11 mouse cellular contexts compared by ENCODE assay signal in the genomic region with DNA sequence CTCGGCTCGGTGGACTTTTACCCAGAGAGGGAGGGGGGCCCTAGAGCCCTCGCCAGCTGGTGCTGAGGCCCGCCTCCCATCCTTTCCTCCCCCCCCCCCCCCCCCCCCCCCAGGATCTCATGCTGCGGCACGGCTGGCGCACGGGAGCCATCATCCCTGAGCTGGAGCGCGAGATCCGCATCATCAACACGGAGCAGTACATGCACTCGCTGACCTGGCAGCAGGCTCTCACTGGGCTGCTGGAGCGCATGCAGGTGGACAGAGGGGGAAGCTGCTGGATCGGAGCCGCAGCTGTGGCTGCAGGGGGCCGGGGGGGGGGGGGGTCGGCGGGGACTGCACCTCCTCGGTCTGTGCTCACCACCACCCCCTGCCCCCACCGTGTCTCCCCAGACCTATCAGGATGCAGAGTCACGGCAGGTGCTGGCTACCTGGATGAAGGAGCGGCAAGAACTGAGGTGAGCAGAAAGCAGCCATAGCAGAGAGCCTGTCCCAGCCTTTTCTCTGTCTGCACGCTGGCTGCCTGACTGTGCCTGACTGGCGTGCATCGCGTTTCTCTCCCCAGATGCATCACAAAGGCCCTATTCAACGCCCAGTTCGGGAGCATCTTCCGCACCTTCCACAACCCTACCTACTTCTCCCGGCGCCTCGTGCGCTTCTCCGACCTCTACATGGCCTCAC. TPM values are rescaled to one million over a fixed set of nuclear protein-coding genes. Genes with fewer than 3 reads are reported as not detected.
DNase-seq lines count a peak whose midpoint lies in the region; ATAC-seq and TF ChIP-seq lines count a peak whose summit lies in the region.
"Had no signal": no experiment of that assay in that cellular context is flagged by ENCODE, and none has a peak within 500 bp of the region (broad histone marks: within the 10 kb centered on the region; RNA-seq: fewer than 3 reads in every experiment).

No protein-coding gene starts in this region.

- H3K4me2 ChIP-seq in kidney, embryonic 15.5 days, result no peak overlapping the region
- no peak overlapping the region for H3K4me2 ChIP-seq in neural tube, embryonic 15.5 days
- H3K4me2 ChIP-seq: intestine, embryonic 15.5 days; limb, embryonic 12.5 days had no signal

- H3K27me3 ChIP-seq in kidney, embryonic 15.5 days, result no peaks in the 10 kb centered on the region
- no peaks in the 10 kb centered on the region for H3K27me3 ChIP-seq in neural tube, embryonic 15.5 days (replicated peaks)
- H3K27me3 ChIP-seq: intestine, embryonic 15.5 days; limb, embryonic 12.5 days had no signal

- H3K9ac ChIP-seq in kidney, embryonic 15.5 days, result no peak overlapping the region
- H3K9ac ChIP-seq in neural tube, embryonic 15.5 days (replicated peaks), result no peak overlapping the region
- H3K9ac ChIP-seq: intestine, embryonic 15.5 days; limb, embryonic 12.5 days had no signal

- peaks cover 93% of the 10 kb centered on the region for H3K36me3 ChIP-seq in kidney, embryonic 15.5 days
- peaks cover 56% of the 10 kb centered on the region for H3K36me3 ChIP-seq in neural tube, embryonic 15.5 days

- ATAC-seq in kidney, embryonic 15.5 days (replicated peaks; ENCODE audit: low FRiP score), result no peak
- no peak for ATAC-seq in neural tube, embryonic 15.5 days (ENCODE audit: low FRiP score)
- ATAC-seq in CD4-positive, CD25-positive, alpha-beta regulatory T cell, adult 4 months, result no peak
- ATAC-seq: intestine, embryonic 15.5 days had no signal

- TF ChIP-seq CTCF in gastrocnemius, adult 2 months (IDR thresholded peaks at IDR 0.05), result no peak

- no peaks in the 10 kb centered on the region for H3K9me3 ChIP-seq in kidney, embryonic 15.5 days (replicated peaks)
- no peaks in the 10 kb centered on the region for H3K9me3 ChIP-seq in neural tube, embryonic 15.5 days (replicated peaks)
- H3K9me3 ChIP-seq: forebrain, embryonic 10.5 days; intestine, embryonic 15.5 days; limb, embryonic 12.5 days had no signal

- 83% methylated on average over 22 of the region's 35 CpGs for WGBS in kidney, embryonic 15.5 days
- WGBS in neural tube, embryonic 15.5 days, result 83% methylated on average over 22 of the region's 35 CpGs

- intact Hi-C loops in gastrocnemius, adult 2 months (cut with DNase I), result no loop called here

- H3K4me1 ChIP-seq in kidney, embryonic 15.5 days, result peaks cover 28% of the 10 kb centered on the region
- H3K4me1 ChIP-seq in neural tube, embryonic 15.5 days, result peaks cover 15% of the 10 kb centered on the region

- H3K27ac ChIP-seq in gastrocnemius, adult 2 months, result peak overlapping the region; percentile 58
- peak overlapping the region; percentile 67 for H3K27ac ChIP-seq in kidney, embryonic 15.5 days
- H3K27ac ChIP-seq in neural tube, embryonic 15.5 days (replicated peaks), result no peak overlapping the region
- H3K27ac ChIP-seq: forebrain, embryonic 10.5 days; intestine, embryonic 15.5 days; limb, embryonic 12.5 days had no signal

- peak; percentile 24 for DNase-seq in gastrocnemius, adult 2 months
- no peak for DNase-seq in gastrocnemius, adult 18-20 months (ENCODE audit: low spot score)
- no peak for DNase-seq in kidney, postnatal 14 days
- peak; percentile 41 for DNase-seq in testis, postnatal 10 days (ENCODE audit: low spot score)
- DNase-seq in testis, postnatal 14 days (ENCODE audit: low spot score), result no peak

- H3K4me3 ChIP-seq in gastrocnemius, adult 2 months, result no peak overlapping the region
- H3K4me3 ChIP-seq in kidney, embryonic 15.5 days (replicated peaks), result no peak overlapping the region
- H3K4me3 ChIP-seq in neural tube, embryonic 15.5 days (replicated peaks), result no peak overlapping the region
- H3K4me3 ChIP-seq: forebrain, embryonic 10.5 days; intestine, embryonic 15.5 days; limb, embryonic 12.5 days had no signal

RNA-seq across cellular contexts. Expression of gene Nt5dc2, which starts 7.5 kb away (rescaled TPM):
- 1 to 10 TPM; 1.2 to 1.7 TPM for total RNA-seq in gastrocnemius, adult 2 months (2021)
- total RNA-seq in gastrocnemius, adult 18-20 months (2021), result 1 to 10 TPM in 1 of 2 experiments, under 1 TPM in 1; 0.57 to 1.3 TPM
- 373 and 384 TPM in 2 replicates for polyA plus RNA-seq in kidney, embryonic 15.5 days (2015; fragmentation: Nextera tagmentation; extraction: Ambion mirVana)
- polyA plus RNA-seq in neural tube, embryonic 15.5 days (2015; fragmentation: Nextera tagmentation; extraction: Ambion mirVana), result 226 and 228 TPM in 2 replicates
- polyA plus RNA-seq in CD4-positive, CD25-positive, alpha-beta regulatory T cell, adult 4 months (2017; shearing (Covaris generic)), result not detected

RNA-seq across cellular contexts. Expression of gene Smim4, which starts 9.6 kb away (rescaled TPM):
- total RNA-seq in gastrocnemius, adult 2 months (2021), result 10 to 100 TPM; 33.4 to 36.1 TPM
- total RNA-seq in gastrocnemius, adult 18-20 months (2021), result 10 to 100 TPM; 24.6 to 33.8 TPM
- polyA plus RNA-seq in kidney, embryonic 15.5 days (2015; fragmentation: Nextera tagmentation; extraction: Ambion mirVana), result 98.1 and 112 TPM in 2 replicates
- polyA plus RNA-seq in neural tube, embryonic 15.5 days (2015; fragmentation: Nextera tagmentation; extraction: Ambion mirVana), result 71.6 and 73.4 TPM in 2 replicates
- polyA plus RNA-seq in CD4-positive, CD25-positive, alpha-beta regulatory T cell, adult 4 months (2017; shearing (Covaris generic)), result 10 to 100 TPM; 66.3 to 68.7 TPM

RNA-seq across cellular contexts. Expression of gene Stab1, which starts 30.1 kb away (rescaled TPM):
- total RNA-seq in gastrocnemius, adult 2 months (2021), result 10 to 100 TPM; 14.0 to 16.5 TPM
- total RNA-seq in gastrocnemius, adult 18-20 months (2021), result 10 to 100 TPM in 1 of 2 experiments, 1 to 10 TPM in 1; 9.7 to 16.7 TPM
- polyA plus RNA-seq in kidney, embryonic 15.5 days (2015; fragmentation: Nextera tagmentation; extraction: Ambion mirVana), result 32.6 and 40.6 TPM in 2 replicates
- 16.9 and 18.1 TPM in 2 replicates for polyA plus RNA-seq in neural tube, embryonic 15.5 days (2015; fragmentation: Nextera tagmentation; extraction: Ambion mirVana)
- polyA plus RNA-seq in CD4-positive, CD25-positive, alpha-beta regulatory T cell, adult 4 months (2017; shearing (Covaris generic)), result 1 to 10 TPM in 1 of 2 experiments, under 1 TPM in 1; 0.91 to 2.7 TPM

Comparison
In these comparisons a context has a peak if more than half of its experiments do, and no peak if none do; other contexts are left out.
1. DNase-seq: peak in gastrocnemius, adult 2 months (single experiment) and testis, postnatal 10 days (single experiment); none in gastrocnemius, adult 18-20 months (single experiment), kidney, postnatal 14 days (single experiment) and testis, postnatal 14 days (single experiment).
2. RNA of gene Nt5dc2, which starts 7.5 kb away (polyA plus RNA-seq): 373 to 384 TPM in kidney, embryonic 15.5 days and 226 to 228 TPM in neural tube, embryonic 15.5 days; not detected in CD4-positive, CD25-positive, alpha-beta regulatory T cell, adult 4 months; every median in the first group is over 100 times any median in the second.